Mouse (Mus musculus): ENCODE measurements around the gene Lins1. TPM values are rescaled to one million over a fixed set of nuclear protein-coding genes. Genes with fewer than 3 reads are reported as not detected.

Lins1 gene
- total RNA-seq, 2 experiments from 2014 or later, result 9.7 to 10.9 TPM

DNA sequence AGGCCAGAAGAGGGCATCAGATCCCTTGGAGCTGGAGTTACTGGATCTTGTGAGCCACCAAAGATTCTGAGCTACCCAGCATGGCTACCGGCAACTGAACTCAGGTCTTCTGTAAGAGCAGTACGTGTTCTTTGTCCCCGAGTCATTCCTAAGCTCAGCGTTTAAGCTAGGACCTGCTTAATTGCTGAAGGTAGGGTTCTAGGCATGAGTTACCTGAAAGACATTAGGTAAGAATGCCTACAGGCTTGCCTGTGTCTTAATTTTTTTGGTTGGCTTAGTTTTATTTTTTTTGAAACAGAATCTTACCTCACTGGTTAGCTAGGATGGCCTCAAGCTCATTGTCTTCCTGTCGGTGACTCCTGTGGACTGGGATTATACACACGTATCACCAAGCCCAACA is 38.4 kb downstream of the Lins1 start:
- DNase-seq (ENCODE audit: low spot score in 2 of 2), result no peak

DNA sequence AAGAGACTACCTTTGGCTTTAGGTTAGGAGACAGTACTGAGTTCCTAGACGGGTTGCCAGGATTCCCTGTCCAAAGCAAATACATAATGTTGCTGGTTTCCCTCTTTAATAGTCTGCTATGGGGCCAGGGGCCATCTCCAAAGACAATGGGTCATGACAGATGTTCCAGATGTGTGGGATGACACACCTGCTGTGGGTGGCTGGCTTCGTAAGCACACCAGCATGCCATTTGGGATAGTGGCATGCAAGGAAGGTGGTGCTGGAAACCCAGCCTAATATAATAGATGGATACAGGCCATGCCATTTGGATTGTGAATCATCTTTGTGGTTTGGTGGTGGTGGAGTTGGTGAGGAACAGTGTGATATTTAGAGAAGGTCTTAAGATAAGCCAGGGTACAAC is 39.5 kb downstream of the Lins1 start:
- no peak for DNase-seq (ENCODE audit: low spot score in 2 of 2)

DNA sequence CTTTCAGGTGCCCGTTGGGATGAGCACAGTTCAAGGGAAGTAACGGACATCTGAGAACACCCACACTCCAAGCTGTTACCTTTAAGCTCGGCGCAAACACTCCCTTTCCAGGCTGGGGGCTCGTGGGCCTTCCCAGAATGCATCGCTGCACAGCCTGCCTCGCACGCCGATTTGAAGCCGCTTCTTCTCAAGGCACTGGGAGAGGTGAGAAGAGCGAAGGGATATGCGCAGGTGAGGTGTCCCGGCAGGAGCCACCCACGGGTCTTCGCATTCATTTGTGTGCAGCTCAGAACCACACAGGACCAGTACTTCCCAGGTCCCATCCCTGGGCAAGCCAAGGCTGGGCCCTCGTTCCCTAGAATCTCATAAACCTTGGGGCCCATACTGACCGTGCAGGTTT is 43.7 kb downstream of the Lins1 start:
- no peak for DNase-seq (ENCODE audit: low spot score in 2 of 2)

DNA sequence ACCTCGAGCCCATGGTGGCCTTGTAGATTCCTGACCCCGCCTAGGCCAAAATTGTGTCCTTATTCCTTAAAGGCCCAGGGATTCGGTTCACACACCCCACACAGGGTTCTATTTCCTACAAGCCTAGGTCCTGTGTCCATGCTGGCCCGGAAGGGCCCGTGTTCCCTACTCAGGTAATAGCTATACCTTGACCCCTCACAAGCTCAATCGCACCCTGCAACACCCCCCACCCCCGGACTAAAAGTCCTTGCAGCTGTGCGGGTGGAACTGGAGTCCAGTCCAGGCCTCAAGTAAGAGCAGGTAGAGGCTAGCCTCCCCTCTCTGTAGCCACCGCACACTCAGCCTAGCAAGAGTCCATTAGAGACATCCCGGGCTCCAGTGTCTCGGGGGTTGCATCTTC is 44.2 kb downstream of the Lins1 start:
- DNase-seq (ENCODE audit: low spot score in 2 of 2), result no peak

DNA sequence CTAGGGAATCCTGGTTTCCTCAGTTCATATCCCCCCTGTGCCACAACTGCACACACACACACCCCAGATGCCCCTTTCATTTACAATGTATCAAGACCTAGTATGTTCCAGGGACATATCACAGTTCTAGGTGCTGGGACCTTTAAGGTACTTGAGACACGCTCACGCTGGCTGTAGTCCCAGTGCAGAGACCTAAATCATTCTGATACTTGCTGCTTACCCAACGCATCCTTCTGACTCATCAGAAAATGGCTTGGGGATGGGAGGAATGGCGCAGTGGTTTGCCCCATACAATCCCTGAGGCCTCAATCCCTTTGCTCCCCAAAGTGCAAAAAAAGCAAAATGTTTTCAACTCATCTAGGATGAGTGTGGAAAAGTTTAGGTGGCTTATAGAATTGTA is 44.8 kb downstream of the Lins1 start:
- no peak for DNase-seq (ENCODE audit: low spot score in 2 of 2)

- DNase-seq (ENCODE audit: low spot score in 2 of 2), result no peak
Measured at GRCm38 (mm10) chr7:66734993-66735392, 45.3 kb downstream of the Lins1 start.

DNA sequence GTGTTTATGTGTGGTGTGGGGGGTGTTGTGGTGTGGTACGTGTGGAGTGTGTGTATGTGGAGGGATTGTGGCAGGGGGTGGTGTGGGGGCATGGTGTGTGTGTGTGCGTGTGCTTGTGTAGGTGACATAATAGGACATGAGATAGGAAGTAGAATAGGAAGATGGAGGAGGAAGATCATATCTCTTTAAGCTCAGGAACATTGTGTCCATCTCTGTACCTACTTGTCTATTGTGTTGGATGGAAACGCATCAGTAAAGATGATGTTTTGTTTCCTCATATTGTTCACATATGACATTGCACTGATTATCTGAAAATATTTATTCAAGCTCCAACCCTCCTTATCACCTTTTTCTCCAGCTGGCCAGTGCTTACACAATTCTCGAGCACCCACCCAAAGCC is 47.7 kb downstream of the Lins1 start:
- no peak for DNase-seq (ENCODE audit: low spot score in 2 of 2)

DNA sequence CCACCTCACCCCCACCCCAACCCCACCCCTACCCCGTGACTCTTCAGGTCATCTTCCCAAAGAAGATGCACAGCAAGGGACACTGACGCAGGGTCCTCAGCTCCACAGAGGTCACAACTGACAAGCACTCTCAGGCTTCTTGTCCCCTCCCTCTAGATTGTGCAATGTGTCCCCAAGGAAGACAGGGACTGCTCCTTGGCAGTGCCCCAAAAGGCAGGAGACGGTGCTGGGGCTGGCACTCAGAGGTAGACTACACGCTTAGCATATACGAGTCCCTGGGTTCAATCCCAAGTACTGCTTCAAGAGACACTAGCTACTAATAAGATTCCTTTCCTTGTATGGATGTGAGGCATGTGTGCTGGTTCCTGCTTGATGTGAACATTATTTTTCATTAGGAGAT is 51.3 kb downstream of the Lins1 start:
- DNase-seq (ENCODE audit: low spot score in 2 of 2), result no peak

- DNase-seq (ENCODE audit: low spot score in 2 of 2), result no peak
Measured at GRCm38 (mm10) chr7:66741412-66741811, 51.7 kb downstream of the Lins1 start.

GRCm38 (mm10) chr7:66743377-66743781 is 53.7 kb downstream of the Lins1 start, which contains the start of gene Cers3:
Gene Cers3 (plus strand): TSS chr7:66743504.
- DNase-seq (ENCODE audit: low spot score in 2 of 2), result no peak

DNA sequence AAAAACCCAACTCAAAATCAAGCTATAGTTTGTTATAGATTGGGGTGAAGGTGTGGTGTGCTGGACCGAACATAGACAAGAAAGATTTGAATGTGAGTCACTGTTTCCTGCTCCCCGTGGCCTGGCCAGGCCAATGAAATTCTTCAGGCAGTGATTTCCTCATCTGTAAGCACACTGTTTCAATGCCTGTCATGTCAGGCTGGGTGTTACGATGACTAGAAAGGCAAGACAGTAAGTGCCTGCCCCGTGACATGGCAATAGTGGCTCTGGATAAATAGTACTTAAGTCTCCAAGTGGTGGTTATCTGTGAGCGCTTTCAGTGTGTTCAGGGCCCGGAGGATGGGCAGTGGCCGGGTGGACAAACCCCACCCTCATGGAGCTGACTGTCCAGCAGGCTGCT is 57.3 kb downstream of the Lins1 start:
- no peak for DNase-seq (ENCODE audit: low spot score in 2 of 2)

DNA sequence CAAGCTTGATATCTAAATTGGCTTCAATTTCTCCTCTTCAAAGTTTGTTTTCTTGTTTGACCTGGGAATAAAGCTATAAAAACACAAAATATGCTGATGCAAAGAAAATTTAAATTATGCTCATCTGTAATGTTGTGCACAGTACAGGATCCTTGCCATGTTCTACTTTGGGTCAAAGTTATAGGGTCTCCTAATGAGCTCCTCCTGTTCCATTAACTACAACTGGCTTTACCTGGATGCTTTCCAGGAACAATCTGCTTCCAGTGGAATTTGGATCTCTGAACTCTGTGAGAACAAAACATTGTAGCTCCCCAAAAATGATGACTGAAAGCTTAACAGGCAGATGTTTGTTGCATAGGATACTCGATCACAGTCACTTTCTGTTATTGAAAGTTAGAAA is 60.3 kb downstream of the Lins1 start:
- DNase-seq (ENCODE audit: low spot score in 2 of 2), result no peak

DNA sequence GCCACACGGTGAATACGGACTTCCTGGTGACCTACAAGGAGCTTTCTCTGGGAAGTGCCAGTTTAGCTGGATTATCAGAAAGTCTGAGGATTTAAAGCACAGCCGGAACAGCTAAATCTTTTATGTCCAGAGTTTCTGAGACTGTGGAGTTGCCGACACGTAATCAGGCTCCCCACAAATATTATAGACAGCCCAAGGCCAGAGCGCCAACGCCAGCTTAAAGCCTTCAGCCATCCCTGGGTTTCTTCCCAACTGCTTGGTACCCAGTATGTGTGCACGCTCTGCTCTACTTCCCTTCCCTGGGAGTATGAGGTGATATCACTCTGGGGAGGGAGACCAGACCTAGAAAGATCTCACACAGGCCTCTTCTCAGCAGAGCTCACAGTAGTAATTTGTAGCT is 64.1 kb downstream of the Lins1 start:
- DNase-seq (ENCODE audit: low spot score in 2 of 2), result no peak

DNA sequence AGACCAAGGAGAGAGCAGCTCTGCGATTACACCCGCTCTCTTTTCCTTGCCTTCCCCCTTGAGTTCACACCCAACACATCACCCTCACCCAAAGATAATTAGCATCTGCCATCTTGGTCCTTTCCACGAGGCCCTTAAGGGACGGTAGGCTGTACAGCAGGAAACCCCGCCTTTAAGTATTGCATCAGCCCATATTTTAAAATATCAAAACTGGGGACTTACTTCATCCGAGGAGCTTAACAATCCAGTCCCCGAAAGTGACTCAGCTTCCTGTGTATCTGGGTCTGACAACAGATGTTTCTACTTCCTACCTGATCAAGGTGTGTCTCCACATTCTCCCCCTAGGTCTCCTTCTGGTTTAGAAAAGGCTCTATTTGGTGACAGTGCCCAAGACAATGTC is 65.9 kb downstream of the Lins1 start:
- no peak for DNase-seq (ENCODE audit: low spot score in 2 of 2)

Other genes with a start within 250 kb of the Lins1 start
- gene Asb7, start 293 bp upstream of the Lins1 start, total RNA-seq (2021), result 10 to 100 TPM; 24.7 to 28.0 TPM
- gene Cers3, start 53.6 kb downstream of the Lins1 start, total RNA-seq (2021), result under 1 TPM; 0.14 to 0.22 TPM
- 1 to 10 TPM; 5.2 to 9.6 TPM for gene Adamts17, start 149.8 kb downstream of the Lins1 start, total RNA-seq (2021)

Data from adrenal gland, postnatal 4 days (tissue).